Mouse (Mus musculus) cerebellum, postnatal 14 days (tissue): ENCODE results near the gene Carmil2.

Source experiments
- DNase-seq, 2 experiments: peaks; one replicate each; pipeline ENCODE4 v3.0.0; 2021; ENCODE audit warnings: mixed read lengths in 2 of 2

Carmil2 gene

DNA sequence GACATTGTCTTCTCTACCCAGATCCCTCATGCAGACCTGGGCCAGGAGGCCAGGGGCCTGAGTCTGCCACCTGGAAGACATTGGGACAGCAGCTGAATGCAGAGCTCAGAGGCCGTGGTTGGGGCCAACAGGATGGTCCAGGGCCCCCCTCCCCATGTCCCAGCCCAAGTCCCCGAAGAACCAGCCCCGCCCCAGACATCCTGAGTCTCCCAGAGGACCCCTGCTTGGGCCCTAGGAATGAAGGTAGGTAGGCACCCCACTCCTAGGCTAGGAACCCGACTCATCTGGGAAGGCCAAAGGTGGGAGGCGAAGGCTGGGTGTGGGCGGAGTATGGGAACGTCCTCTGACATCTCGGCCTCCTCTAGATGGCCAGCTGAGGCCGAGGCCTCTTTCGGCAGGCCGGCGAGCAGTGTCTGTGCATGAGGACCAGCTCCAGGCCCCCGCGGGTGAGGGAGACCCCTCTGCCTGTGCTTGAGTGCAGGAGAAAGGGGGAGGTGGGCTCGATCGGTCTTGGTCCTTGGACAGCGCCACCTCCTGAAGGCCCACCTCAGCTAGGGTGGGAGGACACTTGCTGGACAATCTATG is 11.2 kb downstream of the Carmil2 start:
- DNase-seq, result peak in 1 of 2 experiments; percentile 27

DNA sequence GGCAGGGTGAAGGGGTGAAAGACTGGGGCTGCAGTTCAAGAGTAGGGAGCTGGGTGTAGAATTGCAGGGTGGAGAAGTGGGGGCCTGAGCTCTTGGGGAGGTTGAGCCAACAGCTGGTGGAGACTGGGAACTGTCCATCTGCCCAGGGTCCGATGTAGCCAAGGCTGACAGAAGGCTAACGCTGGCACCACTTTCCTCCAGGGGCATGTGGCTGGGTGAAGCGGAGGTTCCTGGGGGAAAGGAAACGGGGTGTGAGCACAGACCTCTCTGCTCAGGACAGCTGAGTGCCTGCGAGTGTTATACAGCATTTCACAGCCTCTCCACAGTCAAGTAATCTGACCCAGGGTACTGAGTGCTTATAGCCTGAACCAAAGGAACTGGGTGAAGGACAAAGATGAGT is 12.7 kb downstream of the Carmil2 start:
- peak in 1 of 2 experiments; percentile 55 for DNase-seq

DNA sequence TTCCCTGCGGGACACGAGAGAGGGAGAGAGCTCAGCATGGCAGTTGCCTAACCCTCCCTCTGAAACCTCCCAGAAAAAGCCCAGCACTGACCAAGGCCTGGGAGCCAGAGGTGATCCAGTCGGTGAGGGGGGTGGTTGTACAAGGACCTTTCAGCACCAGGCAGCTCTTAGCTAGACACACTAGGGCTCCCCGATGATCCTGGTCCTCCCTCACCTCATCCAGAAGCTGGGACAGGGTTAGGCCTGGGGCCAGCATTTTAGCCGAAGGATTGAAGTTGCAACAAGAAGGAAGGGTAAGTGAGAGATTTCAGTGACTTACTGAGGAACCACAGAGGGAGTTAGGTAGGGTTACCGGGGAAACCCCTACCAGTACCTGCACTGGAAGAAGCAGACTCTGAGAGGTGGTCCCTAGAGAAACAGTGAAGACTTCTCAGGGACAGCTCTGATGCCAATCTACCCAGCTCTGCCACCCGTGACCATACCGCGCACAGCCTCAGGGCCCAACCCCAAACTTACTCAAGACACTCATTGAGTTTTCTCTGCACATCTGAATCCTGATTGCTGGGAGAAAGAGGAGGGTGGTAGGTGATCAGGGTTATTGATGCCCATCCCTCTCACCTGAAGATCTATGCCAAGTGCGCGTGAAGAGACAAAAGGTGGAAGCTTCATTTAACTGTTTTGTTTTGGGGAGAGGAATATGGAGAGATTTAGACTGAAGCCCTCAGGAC is 13.6 kb downstream of the Carmil2 start:
- DNase-seq, result no peak

DNA sequence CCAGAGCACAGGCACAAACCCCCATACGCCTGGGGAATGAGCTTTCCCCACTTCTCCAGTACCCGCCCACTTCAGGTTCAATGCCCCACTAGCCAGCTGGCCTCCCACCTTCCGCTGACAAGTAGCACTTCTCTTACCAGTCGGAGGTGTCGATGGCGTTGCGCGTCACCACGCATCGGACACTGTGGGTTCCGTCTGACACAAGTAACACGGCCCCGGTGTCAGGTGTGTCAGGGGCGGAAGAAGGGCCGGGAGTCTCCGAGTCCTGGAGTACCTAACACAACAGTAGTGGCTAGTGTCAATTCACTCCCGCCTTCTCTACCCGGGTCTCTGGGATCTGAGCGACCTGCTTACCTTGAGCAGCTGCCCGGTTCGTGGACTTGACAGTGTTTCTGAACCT is 14.5 kb downstream of the Carmil2 start:
- peak in 1 of 2 experiments; percentile 77 for DNase-seq

DNA sequence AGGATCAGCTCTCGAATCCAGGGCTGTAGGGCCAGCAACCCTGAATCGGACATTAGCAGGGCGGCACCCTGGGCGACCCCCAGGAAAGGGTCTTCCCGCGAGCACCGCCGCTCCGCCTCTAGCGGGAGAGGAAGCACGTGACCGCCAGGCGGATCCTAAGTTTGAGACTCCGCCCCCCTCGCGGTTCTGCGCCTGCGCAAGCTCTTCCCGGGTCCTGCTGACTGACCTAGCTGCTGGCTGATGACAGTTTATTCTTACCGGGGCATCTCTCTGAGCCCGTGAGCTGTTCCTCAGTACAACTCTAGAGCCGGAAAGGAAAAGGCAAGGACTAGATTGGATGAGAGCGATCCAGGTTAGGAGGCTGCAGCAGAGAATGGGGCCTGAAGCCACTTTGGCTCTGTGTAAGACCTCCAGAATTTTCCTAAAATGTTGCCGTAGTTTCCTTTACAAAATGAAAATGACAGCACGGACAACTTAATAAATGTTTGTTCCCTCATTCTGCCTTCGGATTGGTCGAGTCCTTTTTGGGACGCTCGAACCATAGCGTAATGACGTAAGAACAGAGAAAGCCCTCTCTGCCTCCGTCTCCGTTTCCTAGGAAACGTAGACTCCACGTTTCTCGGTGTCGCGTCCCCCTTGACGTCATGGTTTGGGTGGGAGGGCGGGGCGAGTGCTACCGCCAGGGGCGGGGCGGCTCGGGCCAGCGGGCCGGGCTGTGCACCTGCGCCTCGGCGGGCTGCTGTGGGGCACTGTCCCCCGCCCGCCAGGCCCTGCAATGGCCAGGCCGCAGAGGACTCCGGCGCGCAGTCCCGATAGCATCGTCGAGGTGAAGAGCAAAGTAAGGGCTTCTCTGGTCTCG is 15.1 kb downstream of the Carmil2 start, which contains the start of the genes Acd and Pard6a:
Acd (minus strand) TSS at position 137 of the 859 bp plus-strand sequence.
Pard6a (plus strand) TSS at position 183 of the 859 bp plus-strand sequence.
- peak; percentile 98 for DNase-seq

DNA sequence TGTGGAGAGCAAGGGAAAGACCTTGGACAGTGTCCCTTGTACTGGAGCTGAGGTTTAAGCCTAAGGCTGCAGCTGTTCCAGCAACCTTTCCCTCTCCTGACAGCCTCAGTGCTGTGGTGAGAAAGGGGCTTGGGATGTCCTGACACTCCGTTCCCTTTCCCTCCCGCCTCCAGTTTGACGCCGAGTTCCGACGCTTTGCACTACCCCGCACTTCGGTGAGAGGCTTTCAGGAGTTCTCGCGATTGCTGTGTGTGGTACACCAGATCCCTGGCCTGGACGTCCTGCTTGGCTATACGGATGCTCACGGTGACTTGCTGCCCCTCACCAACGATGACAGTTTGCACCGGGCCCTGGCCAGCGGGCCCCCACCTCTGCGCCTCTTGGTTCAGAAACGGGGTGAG is 15.9 kb downstream of the Carmil2 start:
- peak; percentile 51 to 57 for DNase-seq

DNA sequence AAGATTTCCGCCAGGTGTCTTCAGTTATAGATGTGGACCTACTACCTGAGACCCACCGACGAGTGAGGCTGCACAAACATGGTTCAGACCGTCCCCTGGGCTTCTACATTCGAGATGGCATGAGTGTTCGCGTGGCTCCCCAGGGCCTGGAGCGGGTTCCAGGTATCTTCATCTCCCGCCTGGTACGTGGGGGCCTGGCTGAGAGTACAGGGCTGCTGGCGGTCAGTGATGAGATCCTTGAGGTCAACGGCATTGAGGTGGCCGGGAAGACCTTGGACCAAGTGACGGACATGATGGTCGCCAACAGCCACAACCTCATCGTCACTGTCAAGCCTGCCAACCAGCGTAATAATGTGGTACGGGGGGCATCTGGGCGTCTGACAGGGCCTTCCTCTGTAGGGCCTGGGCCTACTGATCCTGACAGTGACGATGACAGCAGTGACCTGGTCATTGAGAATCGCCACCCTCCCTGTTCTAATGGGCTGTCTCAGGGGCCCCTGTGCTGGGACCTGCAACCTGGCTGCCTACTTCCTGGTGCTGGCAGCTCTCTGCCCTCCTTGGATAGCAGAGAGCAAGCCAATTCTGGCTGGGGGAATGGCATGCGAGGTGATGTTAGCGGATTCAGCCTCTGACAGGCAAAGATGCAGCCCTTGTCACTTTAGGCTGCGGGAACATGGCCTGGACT is 16.8 kb downstream of the Carmil2 start:
- DNase-seq, result peak; percentile 42 to 58

DNA sequence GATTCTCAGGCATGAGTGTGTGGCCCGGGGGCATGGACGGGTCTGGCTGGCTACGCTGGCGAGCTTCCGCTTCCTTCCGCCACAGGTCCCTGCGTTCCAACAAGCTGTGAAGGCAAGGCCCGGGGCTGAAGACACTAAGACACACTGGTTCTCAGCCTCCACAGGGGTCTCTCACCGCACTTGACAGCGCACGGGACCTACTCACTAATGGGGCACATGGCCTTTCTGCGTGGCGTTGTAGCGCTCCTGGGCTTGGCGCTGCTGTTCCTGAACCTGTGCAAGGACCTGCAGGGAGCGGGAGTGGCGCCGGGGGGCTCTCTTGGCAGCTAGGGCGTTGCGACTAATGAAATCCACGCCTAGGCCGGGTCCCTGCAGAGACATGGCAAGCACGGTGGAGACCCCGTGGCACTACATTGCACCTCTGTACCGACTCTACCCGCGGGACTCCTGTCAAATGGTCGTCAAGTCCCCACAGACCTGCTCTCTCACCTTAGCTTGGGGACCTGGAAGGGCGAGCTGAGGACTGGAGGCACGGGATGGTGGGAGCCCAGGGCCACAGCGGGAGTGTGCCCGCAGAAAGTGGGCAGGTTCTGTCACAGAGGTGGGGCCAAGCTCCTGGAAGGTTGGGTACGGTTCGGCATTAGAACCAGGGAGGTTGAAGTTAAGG is 18.2 kb downstream of the Carmil2 start:
- DNase-seq, result peak; percentile 59 to 62

DNA sequence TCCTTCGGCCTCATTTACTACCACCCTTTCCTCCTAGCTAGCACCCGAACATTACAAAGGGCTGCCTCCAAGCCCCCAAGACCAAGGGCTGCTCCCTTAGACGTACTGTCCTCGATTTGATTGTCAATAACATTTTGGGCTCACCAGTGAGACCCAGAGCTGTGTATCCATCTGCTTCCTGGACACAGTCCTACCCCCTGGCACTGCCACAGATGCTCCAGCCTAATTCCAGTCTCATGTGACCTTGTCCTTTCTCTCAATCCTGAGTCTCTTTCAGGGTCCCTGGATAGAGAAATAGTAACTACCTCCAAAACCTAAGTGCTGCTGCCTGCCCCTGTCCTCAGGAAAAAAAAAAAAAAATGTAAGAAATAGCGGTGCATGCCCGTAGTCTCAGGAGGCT is 18.9 kb downstream of the Carmil2 start:
- peak; percentile 89 to 92 for DNase-seq

DNA sequence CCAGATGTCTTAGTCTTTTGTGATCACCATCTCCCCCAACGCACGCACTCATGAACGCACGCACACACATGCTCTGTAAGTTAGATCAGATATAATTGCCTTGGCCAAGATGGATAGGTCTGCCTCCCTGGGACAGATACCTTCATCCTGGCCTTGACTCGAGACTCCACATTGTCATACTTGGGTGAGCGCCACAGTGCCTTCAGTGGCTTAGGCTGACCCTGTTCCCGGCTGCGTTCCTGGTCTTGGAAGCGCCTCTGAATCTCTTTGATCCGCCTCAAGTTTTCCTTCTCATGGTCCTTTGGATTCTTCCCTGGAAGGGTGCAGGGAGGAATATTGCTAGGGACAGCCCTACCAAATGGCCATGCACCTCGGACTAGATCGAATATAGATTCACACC is 20.4 kb downstream of the Carmil2 start:
- peak; percentile 50 to 54 for DNase-seq

DNA sequence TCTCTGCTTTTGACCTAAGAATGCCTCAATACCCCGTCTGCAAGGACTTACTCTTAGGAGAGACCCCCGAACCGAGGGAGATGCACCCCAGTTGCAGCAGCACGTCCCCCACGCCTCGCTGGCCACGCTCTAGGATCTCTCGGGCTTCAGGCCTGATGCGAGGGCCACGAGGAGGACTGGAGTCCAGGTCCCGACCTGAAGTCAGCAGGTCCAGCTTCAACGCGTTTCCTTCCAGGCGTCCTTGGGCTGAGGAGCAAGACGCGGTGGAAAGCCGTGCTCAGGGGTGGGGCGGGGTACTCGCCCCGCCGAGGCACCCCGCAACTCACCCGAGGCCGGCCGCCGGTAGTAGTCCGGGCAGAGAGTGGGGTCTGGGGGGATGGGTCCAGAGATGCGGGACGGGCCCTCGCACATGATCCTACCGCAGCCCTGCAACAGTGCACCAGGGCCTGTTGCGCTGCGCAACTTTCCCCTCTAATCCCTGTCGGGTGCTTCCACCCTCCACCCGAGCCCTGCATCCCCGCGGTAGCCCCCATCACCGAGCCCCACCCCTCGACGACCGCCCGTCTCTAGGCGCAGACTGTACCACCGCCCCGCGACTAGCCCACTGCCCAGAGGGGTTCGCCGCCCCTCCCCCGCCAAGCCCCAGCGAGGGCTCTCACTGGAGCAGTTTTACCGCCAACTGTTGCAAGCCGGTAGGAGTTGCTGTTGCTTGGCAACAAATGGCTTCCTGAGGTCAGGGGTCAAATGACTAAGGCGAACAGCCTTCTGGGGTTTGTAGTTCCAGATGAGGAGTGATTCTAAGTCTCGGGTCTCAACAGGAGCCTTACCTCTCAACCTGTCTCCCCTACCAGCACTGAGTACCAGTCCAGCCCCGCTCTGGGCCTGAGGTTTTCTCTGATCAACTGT is 21.7 kb downstream of the Carmil2 start, which contains the start of the genes 4933405L10Rik and Enkd1:
4933405L10Rik (plus strand) TSS at position 158 of the 906 bp plus-strand sequence.
Enkd1 (minus strand) TSS at position 713 of the 906 bp plus-strand sequence.
- DNase-seq, result peak; percentile 88 to 92

DNA sequence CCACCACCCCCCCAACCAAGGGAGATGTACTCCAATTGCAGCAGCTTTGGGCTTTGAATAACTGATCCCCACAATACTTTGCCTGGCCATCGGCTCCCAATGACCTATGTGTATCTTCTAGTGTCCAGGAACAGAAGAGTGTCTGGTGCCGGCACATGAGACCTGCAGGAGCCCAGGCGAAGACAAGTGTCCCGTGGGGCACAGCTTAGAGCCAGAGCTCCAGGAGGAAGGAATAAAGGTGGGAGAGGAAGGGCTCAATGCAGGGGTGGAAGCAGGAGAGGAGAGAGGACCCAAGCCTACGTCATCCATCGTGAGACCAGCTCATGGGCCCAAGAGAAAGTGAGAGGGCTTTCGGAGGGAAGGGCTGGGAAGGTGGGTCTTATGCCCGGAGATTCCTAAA is 22.6 kb downstream of the Carmil2 start:
- no peak for DNase-seq

DNA sequence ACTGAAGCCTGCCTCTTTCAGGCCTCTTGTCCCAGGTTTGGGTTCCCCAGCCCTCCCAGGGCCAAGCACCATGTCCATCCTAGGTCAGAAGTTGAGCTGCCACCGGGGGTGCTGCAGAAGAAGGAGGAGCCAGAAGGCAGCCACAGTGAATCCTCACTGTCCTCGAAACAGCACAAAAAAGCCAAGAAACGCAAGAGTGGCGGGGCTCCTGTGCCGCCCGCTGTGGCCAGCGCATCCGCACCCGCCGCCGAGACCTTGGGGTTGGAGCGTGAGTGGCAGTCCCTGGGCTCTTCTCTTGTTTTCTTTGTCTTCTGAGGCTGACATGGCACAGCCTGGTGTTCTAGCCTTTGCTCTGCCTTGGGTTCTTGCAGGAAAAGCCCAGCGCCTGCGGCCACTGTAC is 23.2 kb downstream of the Carmil2 start:
- no peak for DNase-seq

DNA sequence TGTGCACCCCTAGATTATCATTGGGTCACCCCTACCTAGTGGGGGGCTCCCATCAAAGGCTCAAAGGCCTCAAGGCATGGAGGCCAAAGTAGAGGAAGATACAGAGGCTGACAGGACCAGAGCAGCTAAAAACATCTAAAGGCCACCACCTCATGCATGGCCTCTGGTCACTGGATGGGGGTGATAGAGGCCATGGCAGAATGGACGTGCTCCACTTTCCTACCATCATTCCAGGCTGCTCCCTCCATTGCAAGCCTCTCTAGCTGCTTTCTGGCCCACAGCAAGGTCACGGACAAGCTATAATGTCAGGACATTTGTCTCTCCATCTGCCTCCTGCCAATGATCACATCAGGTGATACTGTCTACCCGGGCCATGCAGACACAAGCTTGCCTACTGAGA is 26.2 kb downstream of the Carmil2 start:
- no peak for DNase-seq

DNA sequence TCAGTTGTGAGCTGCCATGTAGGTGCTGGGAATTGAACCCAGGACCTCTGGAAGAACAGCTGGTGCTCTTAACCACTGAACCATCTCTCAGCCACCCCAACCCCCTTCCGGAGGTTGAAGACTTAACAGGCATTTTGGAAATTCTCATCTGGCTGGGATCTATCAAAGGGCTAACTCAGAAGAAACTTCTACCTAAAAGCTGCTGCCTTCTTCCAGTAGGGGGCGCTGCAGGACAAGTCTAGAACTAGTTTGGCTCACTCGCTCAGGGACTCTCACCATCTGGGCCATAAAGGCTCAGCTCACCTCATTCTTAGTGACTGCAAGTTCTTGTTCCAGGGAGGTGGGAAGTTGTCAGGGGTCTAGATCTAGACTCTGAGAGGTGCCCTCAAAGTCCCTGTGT is 28.1 kb downstream of the Carmil2 start:
- peak; percentile 94 to 97 for DNase-seq

DNA sequence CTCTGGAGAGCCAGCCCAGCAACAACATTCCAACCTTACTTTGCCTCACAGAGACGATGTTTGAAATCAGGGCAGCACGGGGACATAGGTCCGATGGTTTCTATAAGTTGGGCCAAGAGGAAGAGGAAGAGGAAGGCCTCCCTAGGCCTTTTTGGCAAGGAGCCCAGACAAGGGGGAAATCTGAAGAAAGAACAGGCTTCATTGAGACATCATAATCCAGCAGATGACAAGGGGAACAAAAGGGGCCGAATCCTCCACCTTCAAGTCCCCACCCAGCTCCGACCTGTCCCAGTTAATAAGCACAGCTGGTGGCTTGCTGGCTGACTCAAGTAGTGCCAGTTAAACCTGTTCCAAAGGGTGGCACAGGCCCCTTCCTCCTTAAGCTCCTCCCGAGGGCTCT is 29.0 kb downstream of the Carmil2 start:
- no peak for DNase-seq

DNA sequence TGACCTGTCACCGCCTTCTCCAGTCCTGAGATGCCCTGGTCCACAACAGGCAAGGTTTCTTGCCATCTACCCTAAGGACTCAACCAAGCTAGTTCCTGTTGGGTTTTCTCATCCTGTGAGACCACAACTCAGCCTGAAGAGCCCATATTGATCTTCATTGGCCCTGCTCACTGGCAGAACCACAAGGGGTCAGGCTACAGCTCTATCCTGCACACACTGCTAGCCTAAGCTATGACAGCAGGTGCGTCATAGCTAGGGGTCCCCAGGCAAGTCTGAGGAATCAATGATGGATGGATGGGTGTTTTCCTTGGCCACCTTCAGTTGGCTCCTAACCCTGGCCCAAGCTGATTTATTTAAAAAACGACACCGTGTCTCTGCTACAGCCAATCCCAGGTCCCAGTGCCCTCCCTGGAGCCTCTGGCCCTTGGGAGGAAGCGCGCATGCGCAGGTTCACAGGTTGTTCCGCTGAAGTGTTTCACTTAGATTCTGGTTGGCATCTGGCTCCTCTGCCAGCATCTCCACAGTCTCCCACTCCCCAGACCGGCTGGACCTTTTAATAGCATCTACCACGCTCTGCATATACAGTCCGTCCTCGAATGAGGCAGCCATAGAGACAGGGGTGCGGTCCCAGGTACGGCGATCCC is 30.4 kb downstream of the Carmil2 start:
- DNase-seq, result no peak

DNA sequence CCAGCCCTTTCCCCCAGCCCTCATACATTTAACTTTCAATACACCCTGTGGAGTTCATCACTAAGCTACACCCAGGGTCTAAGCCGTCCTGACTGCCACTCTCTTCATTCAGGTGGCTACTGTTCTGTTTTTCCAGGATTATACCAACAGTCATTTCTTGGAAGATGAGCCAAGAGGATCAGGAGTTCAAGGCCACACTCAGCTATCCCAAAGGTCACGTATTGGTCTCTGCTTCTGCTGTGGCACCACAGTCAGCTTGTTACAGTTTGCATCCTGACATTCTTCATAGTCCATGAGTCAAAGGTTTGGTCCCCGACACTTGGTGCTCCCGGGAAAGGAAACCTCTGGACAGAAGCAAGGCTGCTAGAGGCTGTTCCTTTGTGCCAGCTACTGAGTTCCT is 33.6 kb downstream of the Carmil2 start:
- no peak for DNase-seq

DNA sequence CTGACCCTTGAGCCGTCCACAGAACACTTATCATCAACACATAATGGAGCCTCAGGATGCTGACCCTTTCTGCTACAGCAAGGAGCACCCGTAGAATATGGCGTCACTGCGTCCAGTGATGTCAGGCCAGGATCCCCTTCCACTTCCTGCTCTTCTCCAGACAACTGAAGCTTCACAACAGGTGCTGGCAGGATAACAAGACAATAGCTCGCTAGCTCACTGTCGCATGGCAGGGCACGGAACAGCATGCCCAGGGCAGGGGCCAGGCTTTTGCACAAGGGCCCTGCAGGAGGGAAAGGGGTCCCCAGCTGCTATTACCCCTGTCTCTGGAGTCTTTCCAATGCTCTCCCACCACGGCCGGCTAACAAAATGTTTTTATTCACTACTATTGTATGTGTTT is 36.8 kb downstream of the Carmil2 start:
- peak; percentile 54 to 58 for DNase-seq

DNA sequence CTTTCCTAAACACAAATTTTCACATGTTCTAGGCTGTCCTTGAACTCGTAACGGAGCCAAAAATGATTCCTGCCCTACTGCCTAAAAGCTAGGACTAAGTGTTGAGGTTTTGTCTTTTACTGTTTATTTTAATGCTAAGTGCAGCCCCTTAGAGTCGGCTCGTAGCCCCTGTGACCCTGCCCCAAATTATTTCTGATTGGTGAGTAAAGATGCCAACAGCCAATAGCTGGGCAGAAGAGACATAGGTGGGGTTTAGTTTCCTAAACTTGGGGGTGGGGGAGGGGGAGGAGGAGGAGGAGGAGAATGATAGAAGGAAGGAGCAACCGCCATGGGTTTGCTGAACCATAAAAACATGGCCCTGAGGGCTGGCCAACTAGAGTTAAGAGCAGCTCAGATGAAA is 39.7 kb downstream of the Carmil2 start:
- no peak for DNase-seq
